Mouse (Mus musculus): ENCODE measurements around the gene Fuz.

Gene Fuz

DNA sequence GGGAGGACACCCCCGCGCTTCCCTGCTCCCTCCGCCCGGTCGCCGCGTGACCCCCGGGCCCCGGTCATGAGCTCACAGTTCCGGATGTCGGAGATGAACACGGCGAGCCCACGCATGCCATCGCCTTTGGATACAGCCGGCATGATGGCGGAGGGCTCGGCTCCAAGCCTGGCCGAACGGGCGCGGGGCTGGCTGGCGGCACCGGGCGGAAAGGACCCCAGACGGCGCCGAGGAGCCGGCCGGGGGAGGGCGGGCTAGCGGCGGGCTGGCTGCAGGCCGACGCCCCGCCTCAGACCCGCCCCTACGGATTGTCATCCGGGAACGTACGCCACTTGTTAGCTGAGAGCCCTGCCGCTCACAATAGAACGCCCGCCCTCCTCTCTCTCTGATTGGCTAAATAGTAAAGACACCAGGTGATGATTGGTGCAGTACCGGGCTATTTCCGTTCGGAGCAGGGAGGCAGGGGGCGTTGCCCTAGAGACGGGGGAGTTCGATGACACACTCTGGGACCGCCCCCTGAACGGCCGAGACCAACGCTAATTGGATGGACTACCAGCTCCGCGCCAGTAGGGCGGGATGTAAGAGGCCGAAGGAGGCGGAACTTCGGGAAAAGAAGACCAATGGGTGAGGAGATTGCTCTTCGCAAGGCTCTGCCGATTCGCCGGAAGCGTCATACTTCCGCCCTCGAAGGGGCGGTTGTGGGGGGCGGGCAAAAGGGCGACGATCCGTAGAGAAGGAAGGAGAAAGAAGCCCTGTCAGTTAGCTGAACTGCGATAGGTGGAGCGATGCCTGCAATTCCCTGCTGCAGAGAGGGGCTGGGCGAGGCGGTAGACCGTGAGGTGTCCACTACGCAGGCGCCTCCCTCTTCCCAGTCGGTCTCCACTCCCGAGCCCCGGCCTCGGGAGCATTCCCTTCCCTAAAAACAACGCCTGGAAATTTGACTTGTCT lies 33.6 kb downstream of the Fuz start, which contains the start of gene Ap2a1:
TSS of gene Ap2a1 (minus strand) at position 293 of the 948 bp plus-strand sequence.
- DNase-seq (ENCODE audit: low spot score) = peak; percentile 100

DNA sequence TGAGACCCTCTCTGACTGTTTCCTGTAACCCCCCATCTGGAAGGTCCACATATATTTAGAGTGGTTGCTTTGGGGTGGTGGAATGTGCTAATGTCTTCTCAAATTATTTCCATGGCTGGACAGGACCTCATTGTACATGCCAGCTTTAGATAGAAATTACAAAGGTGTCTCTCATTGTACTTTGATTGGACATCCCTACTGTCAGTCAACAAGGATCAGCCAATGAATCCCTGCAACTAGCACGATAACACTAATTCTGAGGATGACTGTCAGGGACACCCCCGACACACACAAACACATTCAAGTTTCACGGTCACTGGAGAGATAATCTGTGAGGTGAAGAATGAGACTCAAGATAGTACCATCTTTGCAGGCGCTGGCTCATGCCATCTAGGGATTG lies 42.8 kb downstream of the Fuz start:
- no peak for DNase-seq (ENCODE audit: low spot score)

DNA sequence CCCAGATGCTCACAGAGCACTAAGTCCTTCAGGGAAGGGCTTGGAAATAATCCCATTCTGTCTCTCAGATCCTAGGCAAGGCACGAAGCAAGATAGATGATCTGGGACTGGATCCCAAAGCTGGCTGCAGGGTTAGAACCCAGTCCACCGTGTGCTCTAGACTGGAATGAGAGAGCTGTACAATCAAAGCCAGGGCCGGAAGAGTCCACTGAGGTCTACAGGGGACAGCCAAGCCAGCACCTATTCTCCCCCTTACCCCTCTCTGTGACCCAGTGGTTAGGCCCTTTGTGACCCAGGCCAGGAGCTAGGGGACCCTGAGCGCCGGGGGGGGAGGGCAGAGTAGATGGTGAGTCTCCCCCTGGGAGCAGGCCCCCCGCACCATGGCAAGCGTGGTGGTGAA lies 47.0 kb downstream of the Fuz start, which contains the start of gene Tsks:
TSS of gene Tsks (plus strand) at position 301 of the 400 bp plus-strand sequence.
- no peak for DNase-seq (ENCODE audit: low spot score)

DNA sequence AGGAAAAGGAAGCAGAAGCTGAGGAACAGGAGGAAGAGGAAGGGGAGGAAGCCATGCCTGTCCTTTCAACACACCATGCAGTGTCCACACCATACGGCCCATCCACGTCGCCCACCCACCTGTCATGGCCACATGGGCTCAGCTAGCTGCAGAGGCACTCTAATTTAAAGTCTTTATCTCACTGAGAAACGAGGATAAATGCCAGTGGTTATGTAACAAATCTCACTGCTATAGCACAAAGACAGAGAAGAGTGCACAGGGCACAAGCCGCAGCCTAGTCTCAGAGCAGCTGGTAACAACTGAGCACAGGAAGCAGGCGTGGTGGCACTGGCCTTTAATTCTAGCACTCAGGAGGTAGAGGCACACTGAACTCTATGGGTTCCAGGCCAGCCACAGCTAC lies 54.0 kb downstream of the Fuz start:
- DNase-seq (ENCODE audit: low spot score) = no peak

DNA sequence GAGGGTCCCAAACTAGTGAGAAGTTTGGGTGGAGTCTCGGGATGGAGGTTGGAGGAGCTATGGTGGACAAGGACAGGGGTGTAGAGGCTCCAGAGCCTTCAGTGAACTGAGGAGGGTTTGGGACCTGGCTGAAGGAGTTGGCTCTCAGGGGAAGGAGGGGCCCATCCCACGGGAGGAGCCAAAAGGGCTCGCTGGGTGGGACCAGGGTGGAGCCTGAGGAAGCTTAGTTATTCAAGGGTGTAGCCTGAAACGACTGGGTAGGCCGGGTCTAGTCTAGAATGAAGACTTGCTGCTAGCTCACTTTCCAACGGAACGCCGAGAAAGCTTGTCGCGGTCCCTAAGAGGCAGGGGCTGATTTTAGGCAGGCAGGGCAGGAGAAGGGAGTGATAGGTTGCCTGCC lies 56.1 kb downstream of the Fuz start:
- DNase-seq (ENCODE audit: low spot score) = peak; percentile 66

Measured in embryo, embryonic 10 days (tissue).